Comparison of ENCODE assay signal across 12 mouse cellular contexts in genomic region chr6:38649545-38649944, GRCm38 (mm10). TPM values are rescaled to one million over a fixed set of nuclear protein-coding genes. Genes with fewer than 3 reads are reported as not detected.
DNase-seq lines count a peak whose midpoint lies in the region; ATAC-seq and TF ChIP-seq lines count a peak whose summit lies in the region.
"Had no signal": no experiment of that assay in that cellular context is flagged by ENCODE, and none has a peak within 500 bp of the region (broad histone marks: within the 10 kb centered on the region; RNA-seq: fewer than 3 reads in every experiment).

No protein-coding gene starts in this region.

- H3K27me3 ChIP-seq in hindbrain, embryonic 11.5 days (ENCODE audit: control insufficient read depth, insufficient read depth, low read length), result no peaks in the 10 kb centered on the region
- no peaks in the 10 kb centered on the region; the same call in 1 of the 2 replicates for H3K27me3 ChIP-seq in hindbrain, embryonic 10.5 days (ENCODE audit: insufficient read depth, poor library complexity, severe bottlenecking)
- no peaks in the 10 kb centered on the region for H3K27me3 ChIP-seq in thymus, adult 2 months (ENCODE audit: control insufficient read depth, insufficient read depth, low read length)
- no peaks in the 10 kb centered on the region for H3K27me3 ChIP-seq in lung, postnatal 0 days (replicated peaks; ENCODE audit: insufficient read depth, low read length)
- H3K27me3 ChIP-seq: neural tube, embryonic 15.5 days had no signal

- intact Hi-C loops in heart, postnatal 10 days (cut with DNase I), result no loop called here

- no peaks in the 10 kb centered on the region for H3K9me3 ChIP-seq in hindbrain, embryonic 11.5 days (ENCODE audit: control insufficient read depth, low read length)
- no peaks in the 10 kb centered on the region for H3K9me3 ChIP-seq in hindbrain, embryonic 10.5 days
- H3K9me3 ChIP-seq in lung, postnatal 0 days (ENCODE audit: low read length), result no peaks in the 10 kb centered on the region
- H3K9me3 ChIP-seq: neural tube, embryonic 15.5 days had no signal

- no peaks in the 10 kb centered on the region for H3K36me3 ChIP-seq in hindbrain, embryonic 11.5 days (ENCODE audit: control insufficient read depth, insufficient read depth, low read length)
- no peaks in the 10 kb centered on the region for H3K36me3 ChIP-seq in hindbrain, embryonic 10.5 days
- H3K36me3 ChIP-seq in thymus, adult 2 months (ENCODE audit: control insufficient read depth, insufficient read depth, low read length), result no peaks in the 10 kb centered on the region
- no peaks in the 10 kb centered on the region for H3K36me3 ChIP-seq in lung, postnatal 0 days (ENCODE audit: insufficient read depth, low read length)
- H3K36me3 ChIP-seq: neural tube, embryonic 15.5 days had no signal

- H3K4me1 ChIP-seq in hindbrain, embryonic 11.5 days (replicated peaks; ENCODE audit: control insufficient read depth, insufficient read depth, low read length), result no peaks in the 10 kb centered on the region
- no peaks in the 10 kb centered on the region for H3K4me1 ChIP-seq in hindbrain, embryonic 10.5 days (replicated peaks)
- H3K4me1 ChIP-seq in thymus, adult 2 months (replicated peaks; ENCODE audit: control insufficient read depth, insufficient read depth, low read length), result no peaks in the 10 kb centered on the region
- no peaks in the 10 kb centered on the region for H3K4me1 ChIP-seq in lung, postnatal 0 days (ENCODE audit: insufficient read depth, low read depth, low read length)
- H3K4me1 ChIP-seq: neural tube, embryonic 15.5 days had no signal

- H3K27ac ChIP-seq in hindbrain, embryonic 11.5 days (ENCODE audit: low read depth, low read length), result no peak overlapping the region
- H3K27ac ChIP-seq in hindbrain, embryonic 10.5 days, result no peak overlapping the region
- H3K27ac ChIP-seq in thymus, adult 2 months (ENCODE audit: control insufficient read depth, insufficient read depth, low read length), result no peak overlapping the region
- no peak overlapping the region for H3K27ac ChIP-seq in lung, postnatal 0 days (ENCODE audit: low read length)
- H3K27ac ChIP-seq: macrophage; neural tube, embryonic 15.5 days had no signal

- no peak for TF ChIP-seq POLR2A in thymus, adult 2 months (IDR thresholded peaks at IDR 0.05; ENCODE audit: control insufficient read depth, extremely low read depth, insufficient read depth, low read length, poor library complexity)

- no peak for TF ChIP-seq CTCF in thymus, adult 2 months (IDR thresholded peaks at IDR 0.05; ENCODE audit: borderline replicate concordance, control insufficient read depth, extremely low read depth, insufficient read depth, low read length, poor library complexity)
- TF ChIP-seq CTCF in lung, postnatal 0 days (IDR thresholded peaks at IDR 0.05), result peak; percentile 45

- peak; percentile 36 for DNase-seq in hindbrain, embryonic 11.5 days (ENCODE audit: low spot score)
- DNase-seq in hindbrain, embryonic 10.5 days (ENCODE audit: low spot score), result no peak
- peak; percentile 21 for DNase-seq in thymus, adult 2 months
- DNase-seq in thymus, adult 18-20 months, result no peak
- DNase-seq in lung, postnatal 0 days (ENCODE audit: low spot score), result no peak
- DNase-seq in heart, postnatal 10 days, result no peak
- DNase-seq: layer of hippocampus, adult 9-11 months had no signal

- no peak overlapping the region for H3K4me3 ChIP-seq in hindbrain, embryonic 11.5 days (ENCODE audit: low read depth, low read length)
- no peak overlapping the region for H3K4me3 ChIP-seq in hindbrain, embryonic 10.5 days
- no peak overlapping the region for H3K4me3 ChIP-seq in thymus, adult 2 months (ENCODE audit: control insufficient read depth, insufficient read depth, low read length)
- H3K4me3 ChIP-seq in lung, postnatal 0 days (ENCODE audit: low read depth, low read length), result no peak overlapping the region
- H3K4me3 ChIP-seq: neural tube, embryonic 15.5 days had no signal

- H3K4me2 ChIP-seq in hindbrain, embryonic 11.5 days (replicated peaks; ENCODE audit: low read depth, low read length), result no peak overlapping the region
- H3K4me2 ChIP-seq in lung, postnatal 0 days (replicated peaks; ENCODE audit: low read depth, low read length), result no peak overlapping the region
- H3K4me2 ChIP-seq: neural tube, embryonic 15.5 days had no signal

- 66% methylated on average over 3 of the region's 3 CpGs for WGBS in hindbrain, embryonic 11.5 days
- 73% methylated on average over 3 of the region's 3 CpGs for WGBS in hindbrain, embryonic 10.5 days
- WGBS in thymus, adult 2 months, result 67% methylated on average over 3 of the region's 3 CpGs
- WGBS in lung, postnatal 0 days, result 73% methylated on average over 3 of the region's 3 CpGs

- no peak for ATAC-seq in hindbrain, embryonic 11.5 days (ENCODE audit: low FRiP score)
- ATAC-seq in lung, postnatal 0 days, result no peak
- ATAC-seq in erythroid progenitor cell, adult 5-6 weeks (replicated peaks; ENCODE audit: low FRiP score, poor library complexity, severe bottlenecking), result no peak
- no peak for ATAC-seq in cerebellum, adult (ENCODE audit: insufficient number of reproducible peaks, low FRiP score, low TSS enrichment)

- no peak overlapping the region for H3K9ac ChIP-seq in hindbrain, embryonic 11.5 days (ENCODE audit: low read depth, low read length)
- no peak overlapping the region for H3K9ac ChIP-seq in lung, postnatal 0 days (replicated peaks; ENCODE audit: low read depth)
- H3K9ac ChIP-seq: neural tube, embryonic 15.5 days had no signal

- TF ChIP-seq EP300 in lung, postnatal 0 days (IDR thresholded peaks at IDR 0.05), result no peak

RNA-seq across cellular contexts. Expression of gene Klrg2, which starts 12.5 kb away (rescaled TPM):
- 0.08 and 0.14 TPM in 2 replicates for polyA plus RNA-seq in hindbrain, embryonic 11.5 days (2014; fragmentation: Nextera tagmentation; extraction: Ambion mirVana)
- polyA plus RNA-seq in hindbrain, embryonic 10.5 days (2016; fragmentation: Nextera tagmentation; extraction: Ambion mirVana), result 0.05 and 0.14 TPM in 2 replicates
- polyA plus RNA-seq in thymus, adult 2 months (2012; rRNA removed), result 0.41 and 0.44 TPM in 2 replicates
- polyA plus RNA-seq in lung, postnatal 0 days (2015; fragmentation: Nextera tagmentation; extraction: Ambion mirVana), result 0.47 and 0.69 TPM in 2 replicates
- not detected in 2 replicates for total RNA-seq in erythroid progenitor cell, adult 5-6 weeks (2015; ENCODE audit: low replicate concordance)
- total RNA-seq in erythroid progenitor cell, adult 5-6 weeks (2017; ENCODE audit: low replicate concordance), result not detected in 2 replicates
- under 1 TPM; 0.62 to 0.74 TPM for total RNA-seq in heart, postnatal 10 days (2021)
- polyA plus RNA-seq: forebrain, embryonic 14.5 days had no signal

RNA-seq across cellular contexts. Expression of gene Clec2l, which starts 13.3 kb away (rescaled TPM):
- 1.7 and 2.2 TPM in 2 replicates for polyA plus RNA-seq in hindbrain, embryonic 11.5 days (2014; fragmentation: Nextera tagmentation; extraction: Ambion mirVana)
- polyA plus RNA-seq in hindbrain, embryonic 10.5 days (2016; fragmentation: Nextera tagmentation; extraction: Ambion mirVana), result 1.1 and 1.7 TPM in 2 replicates
- polyA plus RNA-seq in thymus, adult 2 months (2012; rRNA removed), result 0.67 and 0.93 TPM in 2 replicates
- polyA plus RNA-seq in lung, postnatal 0 days (2015; fragmentation: Nextera tagmentation; extraction: Ambion mirVana), result 1.1 and 1.6 TPM in 2 replicates
- total RNA-seq in erythroid progenitor cell, adult 5-6 weeks (2015; ENCODE audit: low replicate concordance), result not detected in 2 replicates
- total RNA-seq in erythroid progenitor cell, adult 5-6 weeks (2017; ENCODE audit: low replicate concordance), result 0.39 TPM in 1 of 2 replicates, not detected in the other
- total RNA-seq in heart, postnatal 10 days (2021), result 1 to 10 TPM; 2.8 to 3.3 TPM
- polyA plus RNA-seq: macrophage had no signal

Comparison
In these comparisons a context has a peak if more than half of its experiments do, and no peak if none do; other contexts are left out.
1. DNase-seq: peak in hindbrain, embryonic 11.5 days (single experiment) and thymus, adult 2 months (single experiment); none in hindbrain, embryonic 10.5 days (single experiment), thymus, adult 18-20 months (0 of 2), lung, postnatal 0 days (single experiment) and heart, postnatal 10 days (0 of 2).